Mouse (Mus musculus) liver, postnatal 0 days (tissue): ENCODE data around the gene Spaca4. TPM values are rescaled to one million over a fixed set of nuclear protein-coding genes. Genes with fewer than 3 reads are reported as not detected.

Experiments used
- ATAC-seq: fragments of 200-750 bp; cut with Nextera tagmentation; 2 replicates; pipeline ENCODE4 v1.8.0; 2017; ENCODE audit warnings: mild to moderate bottlenecking, moderate library complexity
- DNase-seq: peaks from one replicate; pipeline ENCODE4 v3.0.0-alpha.2; 2016
- H3K27ac ChIP-seq: fragments of 300-500 bp; sonication (generic); 2 replicates; pipeline ENCODE4 v1.5.1; 2014; ENCODE audit warnings: antibody characterized with exemption, moderate library complexity, mild to moderate bottlenecking, low read depth
- H3K27me3 ChIP-seq: fragments of 300-500 bp; sonication (generic); 2 replicates; pipeline ENCODE4 v1.6.1; 2014; ENCODE audit warnings: low read length, control low read depth, mixed read lengths; ENCODE audit not compliant: insufficient read depth
- H3K36me3 ChIP-seq: fragments of 300-500 bp; sonication (generic); replicated peaks from 2 replicates; pipeline ENCODE4 v1.6.1; 2014; ENCODE audit warnings: mild to moderate bottlenecking, control low read depth, low read length, moderate library complexity, mixed read lengths; ENCODE audit not compliant: insufficient read depth
- H3K4me1 ChIP-seq: fragments of 300-500 bp; sonication (generic); 2 replicates; pipeline ENCODE4 v1.6.1; 2014; ENCODE audit warnings: antibody characterized with exemption, mild to moderate bottlenecking, control low read depth; ENCODE audit not compliant: insufficient read depth
- H3K4me2 ChIP-seq: fragments of 300-500 bp; sonication (generic); 2 replicates; pipeline ENCODE4 v1.6.1; 2014; ENCODE audit warnings: low read depth, mild to moderate bottlenecking, low read length, moderate library complexity, mixed read lengths
- H3K4me3 ChIP-seq: fragments of 300-500 bp; sonication (generic); 2 replicates; pipeline ENCODE4 v1.5.1; 2014; ENCODE audit warnings: low read depth, low read length
- H3K9ac ChIP-seq: fragments of 300-500 bp; sonication (generic); replicated peaks from 2 replicates; pipeline ENCODE4 v1.6.1; 2014; ENCODE audit warnings: mild to moderate bottlenecking, moderate library complexity
- H3K9me3 ChIP-seq: fragments of 300-500 bp; sonication (generic); 2 replicates; pipeline ENCODE4 v1.6.1; 2016; ENCODE audit warnings: mild to moderate bottlenecking, control low read depth, low read length, mixed read lengths
- CTCF ChIP-seq: sonication (generic); IDR thresholded peaks from 2 replicates; pipeline ENCODE4 v1.5.1; 2016; ENCODE audit warnings: antibody characterized with exemption, low read depth
- EP300 ChIP-seq: IDR thresholded peaks from 2 replicates; pipeline ENCODE4 v1.6.1; 2016; ENCODE audit warnings: antibody characterized with exemption, low read depth, mild to moderate bottlenecking
- WGBS: fragments of 180-500 bp; shearing (Covaris S2); extraction: QIAGEN DNeasy Blood & Tissue Kit; methylation state at CpG from one replicate; pipeline ENCODE4 v1.1.7; 2014; ENCODE audit not compliant: insufficient replicate concordance; 5-methylcytosine and 5-hydroxymethylcytosine counted together
- polyA plus RNA-seq: library from polyadenylated mRNA; unstranded; fragments of >200 nt; fragmentation: Nextera tagmentation; extraction: Ambion mirVana; gene quantifications from 2 replicates; pipeline ENCODE4 v1.2.1, GENCODE M21; 2015

Gene Spaca4
- polyA plus RNA-seq, 1 experiment from 2014 or later = not detected

- Histone ChIP-seq H3K4me1 (peaks cover 58% of the 10 kb centered on the region), H3K4me2 (no peak overlapping the region), H3K9me3 (no peaks in the 10 kb centered on the region), H3K4me3 (no peak overlapping the region), H3K27me3 (no peaks in the 10 kb centered on the region), H3K36me3 (peaks cover 36% of the 10 kb centered on the region), H3K27ac (no peak overlapping the region), H3K9ac (no peak overlapping the region)
- no peak for ATAC-seq
- WGBS = 80% methylated on average over 14 of the region's 14 CpGs
- TF ChIP-seq CTCF = no peak
- TF ChIP-seq EP300 = no peak
- no peak for DNase-seq
These were observed 15.8 kb downstream of the Spaca4 start for GRCm38 (mm10) chr7:45709677-45710355.

- Histone ChIP-seq H3K4me3 (no peak overlapping the region), H3K36me3 (peaks cover 36% of the 10 kb centered on the region), H3K4me1 (peaks cover 57% of the 10 kb centered on the region), H3K27ac (no peak overlapping the region; the same call in 1 of the 2 replicates), H3K9me3 (no peaks in the 10 kb centered on the region), H3K9ac (0 out of 2 replicates have a peak overlapping the region, but pooled peaks have one; percentile 49), H3K4me2 (no peak overlapping the region), H3K27me3 (no peaks in the 10 kb centered on the region)
- DNase-seq = no peak
- 63% methylated on average over 6 of the region's 6 CpGs for WGBS
- no peak for ATAC-seq
- TF ChIP-seq CTCF (no peak), EP300 (no peak)
These were observed 16.6 kb downstream of the Spaca4 start for GRCm38 (mm10) chr7:45709036-45709435.

DNA sequence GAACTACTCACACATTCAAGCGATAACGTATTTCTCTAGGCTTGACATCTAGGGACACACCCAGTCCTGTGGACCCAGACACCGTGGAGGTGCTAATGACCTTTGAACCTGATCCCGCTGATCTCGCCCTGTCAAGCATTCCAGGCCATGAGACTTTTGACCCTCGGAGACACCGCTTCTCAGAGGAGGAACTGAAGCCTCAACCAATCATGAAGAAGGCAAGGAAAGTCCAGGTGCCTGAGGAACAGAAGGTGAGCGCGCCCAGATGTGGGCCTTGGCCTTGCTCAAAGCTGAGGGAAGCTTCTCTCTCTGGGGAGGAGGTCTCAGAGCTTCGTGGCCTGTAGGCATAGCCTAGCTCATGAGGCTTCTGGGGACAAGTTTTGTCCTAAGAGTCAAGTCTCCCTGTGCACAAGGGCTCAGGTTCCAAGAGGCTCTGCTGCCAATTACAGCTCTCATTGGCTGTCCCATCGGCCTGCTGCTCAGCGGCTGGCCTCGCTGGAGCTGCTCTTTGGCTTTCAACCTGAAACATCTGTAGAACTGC, 17.3 kb downstream of the Spaca4 start:
- 44% methylated on average over 13 of the region's 13 CpGs for WGBS
- TF ChIP-seq EP300 = no peak
- no peak for TF ChIP-seq CTCF
- DNase-seq (no peak), ATAC-seq (no peak)
- H3K27me3 ChIP-seq = no peaks in the 10 kb centered on the region
- H3K27ac ChIP-seq = peak overlapping the region; percentile 85
- H3K36me3 ChIP-seq = peaks cover 33% of the 10 kb centered on the region
- no peak overlapping the region for H3K4me3 ChIP-seq
- no peaks in the 10 kb centered on the region for H3K9me3 ChIP-seq
- peak overlapping the region; percentile 49 for H3K9ac ChIP-seq
- peak overlapping the region; percentile 99 for H3K4me2 ChIP-seq
- H3K4me1 ChIP-seq = peaks cover 59% of the 10 kb centered on the region

DNA sequence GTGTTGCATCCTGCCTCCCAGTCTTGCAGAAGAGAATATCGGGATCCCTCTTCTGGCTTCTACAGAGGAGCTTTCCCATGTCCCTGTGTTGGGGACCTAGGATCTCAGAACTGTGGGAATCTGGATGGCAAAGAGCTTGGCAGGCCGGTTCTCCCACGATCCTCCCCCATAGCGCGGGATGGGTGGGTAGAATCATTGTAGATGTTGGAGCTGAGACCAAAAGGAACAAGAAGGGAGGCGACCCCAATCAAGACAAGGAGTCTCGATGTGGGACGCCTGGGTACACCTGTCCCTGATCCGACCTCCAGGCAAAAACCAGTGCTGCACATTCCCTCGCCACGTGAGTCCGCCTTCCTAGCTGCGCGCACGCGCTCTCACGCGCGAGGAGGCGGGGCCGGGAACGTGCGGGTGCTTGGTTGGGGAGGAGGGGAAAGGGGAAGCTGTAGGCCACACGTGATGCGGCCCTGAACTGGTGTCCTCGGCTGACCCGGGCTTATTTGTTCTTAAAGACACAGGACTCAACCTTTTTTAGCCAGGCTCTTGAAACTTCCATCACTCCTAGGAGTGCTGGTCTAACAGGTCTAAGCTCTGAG, 18.1 kb downstream of the Spaca4 start:
- ATAC-seq = peak; percentile 48
- Histone ChIP-seq H3K27me3 (no peaks in the 10 kb centered on the region), H3K9ac (peak overlapping the region; percentile 77), H3K4me1 (peaks cover 52% of the 10 kb centered on the region), H3K36me3 (peaks cover 25% of the 10 kb centered on the region), H3K4me2 (peak overlapping the region; percentile 99), H3K4me3 (peak overlapping the region; percentile 66), H3K27ac (peak overlapping the region; percentile 85), H3K9me3 (no peaks in the 10 kb centered on the region)
- 0% methylated on average over 27 of the region's 27 CpGs for WGBS
- TF ChIP-seq EP300 (peak; percentile 59; the same call in 1 of the 2 replicates), CTCF (no peak)
- DNase-seq = peak; percentile 93

- Histone ChIP-seq H3K27ac (peak overlapping the region; percentile 85), H3K4me2 (peak overlapping the region; percentile 99), H3K27me3 (no peaks in the 10 kb centered on the region), H3K4me1 (peaks cover 50% of the 10 kb centered on the region), H3K4me3 (peak overlapping the region; percentile 66), H3K36me3 (peaks cover 19% of the 10 kb centered on the region), H3K9ac (peak overlapping the region; percentile 77), H3K9me3 (no peaks in the 10 kb centered on the region)
- ATAC-seq = peak; percentile 20
- 1% methylated on average over 40 of the region's 45 CpGs for WGBS
- DNase-seq = peak; percentile 90
- TF ChIP-seq EP300 (no peak), CTCF (0 out of 2 replicates have a peak, but pooled peaks have one; percentile 16)
These were observed 18.8 kb downstream of the Spaca4 start for GRCm38 (mm10) chr7:45706721-45707241.

GRCm38 (mm10) chr7:45705873-45706281, 19.7 kb downstream of the Spaca4 start:
- Histone ChIP-seq H3K9me3 (no peaks in the 10 kb centered on the region), H3K4me2 (peak overlapping the region; percentile 99), H3K36me3 (peaks cover 10% of the 10 kb centered on the region), H3K27me3 (peaks cover 4% of the 10 kb centered on the region; the same call in 1 of the 2 replicates), H3K27ac (peak overlapping the region; percentile 77), H3K9ac (peak overlapping the region; percentile 77), H3K4me1 (peaks cover 50% of the 10 kb centered on the region), H3K4me3 (peak overlapping the region; percentile 66)
- TF ChIP-seq EP300 (no peak), CTCF (no peak)
- WGBS = 2% methylated on average over 7 of the region's 7 CpGs
- DNase-seq (peak; percentile 57), ATAC-seq (no peak)
